Mouse (Mus musculus) c-Kit-negative CD71-positive TER-119-positive erythroid progenitor cells, embryonic 14.5 days (primary cell): ENCODE results near the gene Cct7.
A peak's percentile ranks its signal among the peaks of the same experiment; 100 is the strongest.

Experiments used
- DNase-seq: peaks from one replicate; pipeline ENCODE4 v3.0.0-alpha.2; 2013; ENCODE audit warnings: low read depth, low spot score

The Cct7 gene

GRCm38 (mm10) chr6:85452411-85452665 lies 1.0 kb downstream of the Cct7 start:
- peak; percentile 16 for DNase-seq

DNA sequence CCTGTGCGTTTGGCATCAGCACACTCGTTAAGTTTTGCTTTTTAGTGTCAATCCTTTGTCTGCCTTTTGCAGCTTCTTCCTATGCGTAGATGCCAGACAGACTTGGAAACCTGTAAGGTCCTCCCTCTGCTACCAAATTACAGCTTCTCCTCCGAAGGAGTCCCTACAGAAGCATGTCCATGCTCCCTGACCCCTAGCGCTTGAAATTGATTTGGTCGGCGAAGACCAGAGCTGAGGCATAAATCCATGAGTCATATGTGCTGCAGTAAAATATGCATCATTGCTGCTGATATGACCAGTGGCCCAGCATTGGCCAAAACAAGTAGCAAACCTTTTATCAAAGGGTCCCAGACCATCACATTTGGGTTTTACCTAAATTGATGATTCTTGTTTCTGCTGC lies 1.5 kb downstream of the Cct7 start:
- peak; percentile 43 for DNase-seq

DNA sequence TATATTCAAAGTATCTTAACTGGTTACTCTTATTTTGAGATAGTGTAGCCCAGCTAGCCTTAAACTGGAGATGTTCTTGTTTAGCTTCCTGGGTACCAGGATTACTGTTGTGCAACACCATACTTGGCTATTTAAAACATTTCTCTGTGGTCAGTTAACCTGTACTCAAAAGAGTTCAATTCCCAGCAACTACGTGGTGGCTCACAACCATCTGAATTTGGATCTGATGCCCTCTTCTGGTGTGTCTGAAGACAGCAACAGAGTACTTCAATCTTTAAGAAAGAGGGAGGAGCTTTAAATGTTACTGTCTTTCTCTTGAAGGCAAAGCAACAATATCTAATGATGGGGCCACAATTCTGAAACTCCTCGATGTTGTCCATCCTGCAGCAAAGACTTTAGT lies 8.3 kb downstream of the Cct7 start:
- no peak for DNase-seq

GRCm38 (mm10) chr6:85465381-85465780 lies 14.1 kb downstream of the Cct7 start:
- no peak for DNase-seq

DNA sequence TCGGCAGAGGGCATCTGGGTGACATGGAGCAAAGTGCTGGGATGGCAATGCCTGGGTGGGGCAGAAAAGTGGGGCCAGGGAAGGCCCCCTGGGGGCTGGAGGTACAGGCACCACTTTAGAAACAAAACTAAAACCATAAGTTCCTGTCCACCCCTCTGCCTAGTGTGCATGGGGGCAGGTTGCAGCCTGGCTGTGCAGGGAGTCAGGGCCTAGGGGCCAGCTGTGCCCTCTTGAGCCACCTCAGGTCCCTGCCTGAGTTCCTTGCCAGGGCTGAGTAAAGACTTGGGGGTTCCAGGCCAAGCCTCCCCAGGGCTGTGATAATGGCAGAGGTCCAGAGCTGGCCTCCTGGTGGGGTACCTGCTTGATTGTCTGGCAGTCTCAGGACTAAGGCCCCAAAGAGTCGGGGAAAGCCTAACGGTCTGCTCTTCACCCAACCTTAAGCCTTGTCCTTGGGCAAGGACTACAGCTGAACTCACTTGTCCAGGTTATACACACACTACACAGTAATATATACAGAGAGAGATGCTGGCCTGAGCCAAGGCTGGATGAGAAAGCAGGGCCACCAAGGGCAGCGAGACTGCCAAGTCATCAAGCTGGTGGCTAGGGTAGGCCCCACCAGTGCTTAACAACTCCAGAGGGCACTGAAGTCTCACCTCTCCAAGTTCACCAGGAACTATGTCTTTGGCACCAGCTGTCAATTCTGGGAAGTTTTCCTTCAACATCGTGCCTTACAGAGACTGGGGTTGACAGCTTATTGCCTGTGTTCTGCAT lies 18.5 kb downstream of the Cct7 start:
- no peak for DNase-seq

DNA sequence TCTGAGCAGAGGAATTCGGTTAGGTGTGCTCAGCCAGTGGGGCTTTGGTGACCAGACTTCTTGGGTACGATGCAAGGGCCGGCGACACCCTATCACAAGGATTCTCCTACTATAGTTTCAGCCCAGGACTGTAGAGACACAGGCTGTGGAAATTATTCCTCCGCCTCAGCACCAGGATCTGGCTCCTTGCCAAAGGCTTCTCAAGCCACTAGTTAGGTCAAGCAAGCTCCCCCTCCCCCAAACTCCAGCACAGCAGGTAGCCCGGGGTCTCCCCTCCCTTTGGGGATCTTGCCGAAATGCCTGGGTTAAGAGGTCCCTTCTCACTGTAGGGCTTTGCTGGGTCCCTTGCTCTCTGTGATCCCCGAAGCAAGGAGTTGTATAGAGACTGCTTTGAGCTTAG lies 20.6 kb downstream of the Cct7 start:
- no peak for DNase-seq

DNA sequence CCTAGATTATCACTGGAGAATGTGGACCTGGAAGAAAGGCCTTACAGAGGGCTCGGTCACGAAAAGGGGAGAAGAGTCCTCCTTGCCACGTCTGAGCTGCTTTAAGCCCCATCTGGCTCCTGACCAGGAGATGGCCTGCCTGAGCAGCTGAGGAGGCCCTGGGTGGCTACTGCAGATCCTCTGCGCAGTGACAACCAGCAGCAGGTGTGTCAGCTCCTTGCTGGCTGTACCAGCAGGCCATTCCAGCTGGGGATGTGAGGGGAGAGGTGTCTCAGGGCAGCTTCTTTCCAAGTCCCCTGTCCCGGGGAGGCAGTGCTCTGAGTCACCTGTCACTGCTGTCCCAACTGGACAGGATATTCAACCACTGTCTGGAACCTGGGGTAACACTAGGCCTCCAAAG lies 21.2 kb downstream of the Cct7 start:
- DNase-seq, result no peak

DNA sequence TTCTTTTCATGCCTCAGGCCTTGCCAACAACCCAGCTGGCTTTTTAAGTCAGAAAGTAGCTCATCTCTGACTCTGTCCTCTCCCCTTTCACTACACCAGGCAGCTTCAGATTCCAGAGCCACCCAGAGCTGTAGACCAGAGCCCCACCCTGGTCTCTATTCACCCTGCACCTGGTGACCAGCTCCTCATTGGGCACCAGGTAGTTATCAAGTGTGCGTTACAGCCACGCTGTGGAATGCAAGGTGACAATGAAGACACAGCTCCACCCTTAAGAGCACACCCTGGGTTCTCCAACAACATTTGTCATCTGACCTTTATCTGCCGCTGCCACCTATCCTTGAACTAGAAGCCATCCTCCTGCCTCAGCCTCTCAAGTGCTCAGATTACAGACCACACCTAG lies 24.3 kb downstream of the Cct7 start:
- no peak for DNase-seq

DNA sequence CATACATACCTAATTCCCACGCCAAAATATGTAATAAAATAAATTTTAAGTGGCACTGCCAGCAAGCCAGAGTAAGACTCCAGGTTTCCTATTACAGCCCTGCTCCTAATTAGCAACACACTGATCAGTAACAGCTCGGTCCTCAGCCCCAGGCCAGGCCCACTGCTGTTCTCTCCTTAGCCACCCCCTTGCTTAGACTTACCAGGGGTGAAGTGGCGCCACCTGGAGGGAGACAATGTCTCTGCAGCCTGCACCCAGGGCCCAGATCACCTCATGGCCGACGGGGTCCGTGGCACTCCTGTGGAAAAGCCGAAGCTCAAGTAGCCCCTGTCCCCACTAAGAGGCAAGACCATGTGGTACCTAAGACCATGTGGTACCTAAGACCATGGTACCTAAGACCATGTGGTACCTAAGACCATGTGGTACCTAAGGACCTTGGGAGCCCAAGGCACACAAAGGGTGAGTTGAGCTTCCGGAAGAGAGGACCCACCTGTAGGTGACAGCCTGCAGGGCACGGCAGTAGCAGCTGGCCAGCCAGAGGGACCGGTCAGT lies 26.1 kb downstream of the Cct7 start:
- DNase-seq, result peak; percentile 3

DNA sequence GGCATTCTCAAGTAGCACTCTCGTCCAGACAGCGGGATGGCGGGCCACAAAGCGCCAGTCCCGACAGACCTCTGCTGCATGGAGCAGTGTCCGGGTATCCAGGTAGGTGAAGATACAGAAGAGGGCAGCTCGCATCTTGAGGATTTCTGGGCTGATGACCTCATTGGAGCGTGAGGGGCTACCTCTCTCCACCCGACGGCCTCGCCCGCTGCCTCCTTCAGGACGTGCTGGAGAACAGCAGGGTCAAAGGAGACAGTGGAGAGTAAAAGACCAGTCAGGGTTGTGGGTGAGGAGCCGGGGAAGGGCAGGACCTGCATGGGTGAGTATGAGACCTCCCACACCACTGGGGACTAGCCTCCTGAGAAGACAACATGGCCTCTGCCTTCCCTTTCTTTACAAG lies 27.1 kb downstream of the Cct7 start:
- no peak for DNase-seq

- no peak for DNase-seq
These were observed 28.7 kb downstream of the Cct7 start for GRCm38 (mm10) chr6:85479979-85480378.

GRCm38 (mm10) chr6:85480685-85481084 lies 29.4 kb downstream of the Cct7 start:
- no peak for DNase-seq

GRCm38 (mm10) chr6:85483843-85484721 lies 32.8 kb downstream of the Cct7 start:
- no peak for DNase-seq

DNA sequence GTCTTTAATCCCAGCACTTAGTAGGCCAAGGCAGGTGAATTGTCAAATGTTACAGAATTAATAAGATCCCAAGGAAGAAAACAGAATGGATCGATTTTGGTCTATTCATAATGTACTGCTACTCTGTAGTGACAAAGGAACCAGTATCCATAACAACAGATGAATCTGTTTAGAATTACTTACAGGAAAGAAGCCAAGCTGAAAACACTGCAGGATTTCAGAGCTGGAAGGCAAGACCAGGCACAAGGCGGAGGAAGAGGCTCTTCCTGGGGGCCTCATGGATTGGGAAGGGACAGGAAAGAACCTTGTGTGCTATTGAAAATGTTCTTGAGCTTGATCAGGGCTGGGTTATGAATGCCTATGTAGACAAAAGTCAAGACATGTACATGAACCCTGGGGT lies 34.4 kb downstream of the Cct7 start:
- no peak for DNase-seq

- DNase-seq, result no peak
These were observed 37.2 kb downstream of the Cct7 start for GRCm38 (mm10) chr6:85488510-85488909.

GRCm38 (mm10) chr6:85489717-85490116 lies 38.4 kb downstream of the Cct7 start:
- DNase-seq, result no peak

DNA sequence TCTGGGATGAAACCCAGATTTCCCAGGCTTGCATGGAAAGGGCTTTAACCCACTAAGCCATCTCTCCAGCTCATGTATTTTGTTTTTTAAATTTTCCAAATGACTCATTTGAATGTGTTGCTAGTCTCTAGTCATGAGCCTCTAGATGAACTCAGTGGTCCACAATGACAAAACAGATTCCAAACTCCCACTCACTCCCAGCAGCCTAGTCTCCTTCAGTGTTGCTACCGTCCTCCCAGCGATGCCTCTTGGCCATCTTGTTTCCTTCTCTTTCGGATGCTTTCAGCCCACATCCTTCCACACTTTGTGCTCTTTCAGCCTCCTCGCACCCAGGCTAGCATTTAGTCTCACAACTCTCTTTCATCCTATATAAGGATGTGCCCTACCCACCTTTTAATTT lies 38.9 kb downstream of the Cct7 start:
- no peak for DNase-seq

DNA sequence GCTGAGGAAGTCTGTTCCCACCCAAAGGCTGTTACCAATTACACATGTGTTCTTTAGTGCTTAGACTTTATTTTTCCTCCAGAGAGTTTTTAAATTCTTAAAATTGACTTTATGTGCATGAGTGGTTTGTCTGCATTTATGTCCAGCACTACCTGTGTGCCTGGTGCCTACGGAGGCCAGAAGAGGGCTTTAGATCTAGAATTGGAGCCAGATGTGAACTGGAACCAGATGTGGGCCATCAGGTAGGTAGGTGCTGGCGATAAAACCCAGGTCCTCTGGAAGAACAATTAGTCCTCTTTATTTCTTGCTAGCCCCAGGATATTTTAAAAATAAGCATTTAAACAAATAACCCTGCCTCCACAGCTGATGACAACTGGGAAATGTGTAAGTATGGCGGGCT lies 40.3 kb downstream of the Cct7 start:
- no peak for DNase-seq

- no peak for DNase-seq
These were observed 45.7 kb downstream of the Cct7 start for GRCm38 (mm10) chr6:85496976-85497375.

DNA sequence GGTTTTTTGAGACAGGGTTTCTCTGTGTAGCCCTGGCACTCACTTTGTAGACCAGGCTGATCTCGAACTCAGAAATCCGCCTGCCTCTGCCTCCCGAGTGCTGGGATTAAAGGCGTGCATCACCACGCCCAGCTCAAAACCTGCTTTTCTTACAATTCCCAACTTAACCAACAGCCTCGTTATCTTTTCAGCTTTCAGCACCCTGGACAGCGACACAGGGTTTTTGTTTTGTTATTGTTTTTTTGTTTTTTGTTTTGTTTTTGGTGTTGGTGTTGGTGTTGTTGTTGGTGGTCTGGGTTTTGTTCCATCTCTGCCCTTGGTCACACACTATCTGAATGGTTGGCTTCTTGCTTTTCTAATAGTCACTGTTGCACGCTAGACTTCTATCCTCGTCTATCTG lies 46.8 kb downstream of the Cct7 start:
- DNase-seq, result no peak

GRCm38 (mm10) chr6:85500416-85500815 lies 49.1 kb downstream of the Cct7 start:
- no peak for DNase-seq

- DNase-seq, result no peak
These were observed 50.3 kb downstream of the Cct7 start for GRCm38 (mm10) chr6:85501571-85502102.
